Mouse (Mus musculus) hindbrain, postnatal 0 days (tissue): ENCODE measurements around the gene Gm20388. TPM values are rescaled to one million over a fixed set of nuclear protein-coding genes. Genes with fewer than 3 reads are reported as not detected.
A peak's percentile ranks its signal among the peaks of the same experiment; 100 is the strongest.

Source experiments
- ATAC-seq: fragments of 200-750 bp; cut with Nextera tagmentation; 2 replicates; pipeline ENCODE4 v1.8.0; 2017; ENCODE audit warnings: mild to moderate bottlenecking, moderate TSS enrichment, moderate library complexity
- DNase-seq: peaks from one replicate; pipeline ENCODE4 v3.0.0-alpha.2; 2015; ENCODE audit warnings: low spot score
- H3K27ac ChIP-seq: fragments of 300-500 bp; sonication (generic); 2 replicates; pipeline ENCODE4 v1.5.1; 2014; ENCODE audit warnings: mild to moderate bottlenecking
- H3K27me3 ChIP-seq: fragments of 300-500 bp; sonication (generic); 2 replicates; pipeline ENCODE4 v1.6.1; 2014; ENCODE audit warnings: low read length, mixed read lengths; ENCODE audit not compliant: insufficient read depth
- H3K36me3 ChIP-seq: fragments of 300-500 bp; sonication (generic); 2 replicates; pipeline ENCODE4 v1.6.1; 2014; ENCODE audit warnings: low read length, mixed read lengths; ENCODE audit not compliant: insufficient read depth
- H3K4me1 ChIP-seq: fragments of 300-500 bp; sonication (generic); 2 replicates; pipeline ENCODE4 v1.6.1; 2014; ENCODE audit warnings: antibody characterized with exemption, low read length, mixed read lengths; ENCODE audit not compliant: insufficient read depth
- H3K4me2 ChIP-seq: fragments of 300-500 bp; sonication (generic); 2 replicates; pipeline ENCODE4 v1.6.1; 2014; ENCODE audit warnings: low read depth, mild to moderate bottlenecking, low read length, moderate library complexity, mixed read lengths
- H3K4me3 ChIP-seq: fragments of 300-500 bp; sonication (generic); 2 replicates; pipeline ENCODE4 v1.5.1; 2014; ENCODE audit warnings: low read length
- H3K9ac ChIP-seq: fragments of 300-500 bp; sonication (generic); replicated peaks from 2 replicates; pipeline ENCODE4 v1.6.1; 2014; ENCODE audit warnings: mild to moderate bottlenecking, low read length, moderate library complexity, mixed read lengths
- H3K9me3 ChIP-seq: fragments of 300-500 bp; sonication (generic); 2 replicates; pipeline ENCODE4 v1.6.1; 2016; ENCODE audit warnings: low read length, mixed read lengths
- CTCF ChIP-seq: IDR thresholded peaks from 2 replicates; pipeline ENCODE4 v1.5.1; 2016; ENCODE audit warnings: antibody characterized with exemption, control low read depth, low read depth
- WGBS: fragments of 180-500 bp; shearing (Covaris S2); extraction: QIAGEN DNeasy Blood & Tissue Kit; methylation state at CpG from one replicate; pipeline ENCODE4 v1.1.7; 2014; 5-methylcytosine and 5-hydroxymethylcytosine counted together
- polyA plus RNA-seq: library from polyadenylated mRNA; unstranded; fragments of >200 nt; fragmentation: Nextera tagmentation; extraction: Ambion mirVana; gene quantifications from 2 replicates; pipeline ENCODE4 v1.2.1, GENCODE M21; 2015
- total RNA-seq: library from RNA; depleted of rRNA; stranded (reverse); fragments of >200 nt; gene quantifications from 2 replicates; pipeline ENCODE4 v1.2.3, GENCODE M21; 2014

Gm20388 gene
- total and polyA plus RNA-seq, 2 experiments from 2014 or later: 71.3 TPM; not detected in 1

DNA sequence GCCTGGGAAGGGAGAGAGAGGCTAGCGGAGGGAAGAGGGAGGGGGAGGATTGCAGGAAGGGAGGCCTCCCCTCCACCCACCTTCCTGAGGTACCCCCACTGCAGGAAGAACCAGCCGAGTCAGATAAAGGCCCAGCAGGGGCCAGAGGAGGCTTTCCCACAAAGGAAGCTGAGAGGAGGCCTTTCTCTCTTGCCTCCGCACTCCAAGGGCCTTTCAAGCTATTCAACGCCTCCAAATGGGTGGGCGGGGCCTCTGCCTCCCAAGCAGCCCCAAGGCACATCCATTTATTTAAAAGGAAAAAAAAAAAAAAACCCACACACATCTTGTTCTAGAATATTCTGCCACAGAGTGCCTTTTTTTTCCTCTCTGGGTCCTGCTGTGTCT, 424.2 kb downstream of the Gm20388 start:
- peak overlapping the region; percentile 35; the same call in 1 of the 2 replicates for H3K9ac ChIP-seq
- ATAC-seq: peak; percentile 8; the same call in 1 of the 2 replicates
- H3K4me3 ChIP-seq: no peak overlapping the region
- H3K4me1 ChIP-seq: peaks cover 19% of the 10 kb centered on the region
- TF ChIP-seq CTCF: no peak
- H3K36me3 ChIP-seq: no peaks in the 10 kb centered on the region
- no peaks in the 10 kb centered on the region for H3K9me3 ChIP-seq
- peak overlapping the region; percentile 63 for H3K27ac ChIP-seq
- no peaks in the 10 kb centered on the region for H3K27me3 ChIP-seq
- peak; percentile 74 for DNase-seq
- 14% methylated on average over 5 of the region's 5 CpGs for WGBS
- H3K4me2 ChIP-seq: peak overlapping the region; percentile 24; the same call in 1 of the 2 replicates

DNA sequence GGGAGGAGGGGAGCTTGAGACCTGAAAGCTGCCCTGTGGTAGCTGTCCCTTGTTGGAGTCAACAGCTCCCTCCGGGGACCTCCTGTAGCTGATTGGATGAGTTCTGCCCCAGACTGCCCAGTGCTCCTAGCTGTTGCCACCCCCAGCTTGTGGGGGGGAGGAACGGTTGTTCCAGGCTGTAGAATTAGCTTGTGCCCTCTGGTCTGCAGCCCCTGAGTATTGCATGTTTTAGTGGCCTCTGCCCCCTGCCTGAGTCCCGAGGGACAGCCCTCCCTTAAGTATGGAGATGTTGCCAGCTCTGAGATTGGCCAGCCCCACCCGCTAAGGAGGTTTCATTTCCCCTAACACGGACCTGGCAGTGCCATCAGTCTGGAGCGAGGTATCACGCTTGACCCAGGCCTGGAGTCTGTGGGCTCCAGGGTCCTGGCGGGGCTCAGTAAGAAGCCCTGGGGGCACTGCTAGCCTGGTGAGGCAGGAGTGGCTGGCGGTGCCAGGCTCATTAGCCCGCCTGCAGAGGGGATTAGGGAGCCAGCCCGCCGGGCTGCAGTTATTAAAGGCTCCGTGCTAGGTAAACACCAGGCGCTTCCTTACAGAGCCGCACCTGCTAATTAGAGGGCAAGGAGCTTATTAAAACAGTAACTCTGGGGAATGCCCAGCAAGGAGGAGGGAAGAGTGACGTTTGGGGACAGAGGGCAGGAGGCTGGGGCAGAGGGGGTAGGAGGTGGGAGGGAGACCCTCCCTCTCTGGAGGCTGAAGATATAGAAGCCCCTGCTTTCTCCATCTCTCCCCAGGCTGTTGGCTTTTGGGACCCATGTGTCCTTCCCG, 424.8 kb downstream of the Gm20388 start:
- DNase-seq (peak; percentile 61), ATAC-seq (peak; percentile 30)
- Histone ChIP-seq H3K4me1 (peaks cover 19% of the 10 kb centered on the region), H3K27ac (peak overlapping the region; percentile 63), H3K9me3 (no peaks in the 10 kb centered on the region), H3K36me3 (no peaks in the 10 kb centered on the region), H3K4me3 (no peak overlapping the region), H3K27me3 (no peaks in the 10 kb centered on the region), H3K4me2 (peak overlapping the region; percentile 24; the same call in 1 of the 2 replicates), H3K9ac (peak overlapping the region; percentile 35)
- 5% methylated on average over 17 of the region's 17 CpGs for WGBS
- no peak for TF ChIP-seq CTCF

DNA sequence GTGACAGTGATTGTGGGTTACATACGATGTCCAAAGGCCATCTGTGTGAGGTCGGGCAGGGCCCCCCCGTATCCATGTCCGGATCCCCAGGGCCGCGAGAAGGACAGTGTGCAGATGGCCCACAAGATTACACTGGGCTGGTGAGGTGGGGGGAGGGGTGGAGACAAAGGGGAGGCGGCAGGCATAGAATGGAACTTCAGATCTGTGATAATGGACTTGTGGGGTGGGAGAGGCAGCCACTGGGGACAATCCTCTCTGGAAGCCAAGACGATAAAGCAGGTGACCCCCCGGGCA, 425.4 kb downstream of the Gm20388 start:
- no peak for TF ChIP-seq CTCF

DNA sequence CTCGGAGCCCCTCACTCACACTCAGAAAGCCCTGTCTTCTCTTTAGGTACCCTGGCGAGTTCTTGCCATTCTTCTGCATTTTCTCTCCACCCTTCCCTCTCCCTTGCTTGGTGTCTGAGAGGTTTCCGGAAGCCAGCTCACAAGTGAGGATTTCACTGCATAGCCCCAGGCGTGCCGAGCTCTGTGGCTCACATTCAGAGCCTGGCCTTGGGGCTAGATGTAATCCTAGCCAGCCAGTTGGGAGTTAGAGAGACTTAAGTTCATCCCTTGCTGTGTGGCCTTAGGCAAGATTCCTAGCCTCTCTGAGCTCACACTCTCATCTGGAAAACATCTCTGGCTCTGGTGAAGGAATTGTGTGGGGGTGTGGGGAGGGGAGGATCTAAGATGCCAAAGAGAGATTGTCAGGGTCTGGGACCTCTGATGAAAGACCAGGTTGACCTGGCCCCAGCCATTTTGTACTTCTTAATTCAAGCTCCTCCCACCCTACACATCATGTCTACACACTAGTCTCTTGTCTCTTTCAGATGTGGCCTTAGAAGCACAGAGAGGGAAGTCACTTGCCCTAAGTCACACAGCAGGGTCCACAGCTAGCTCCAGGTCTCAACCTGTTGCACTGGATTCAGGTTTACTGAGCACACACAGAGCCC, 426.4 kb downstream of the Gm20388 start:
- no peaks in the 10 kb centered on the region for H3K27me3 ChIP-seq
- no peak overlapping the region for H3K9ac ChIP-seq
- H3K4me1 ChIP-seq: peaks cover 22% of the 10 kb centered on the region
- TF ChIP-seq CTCF: no peak
- H3K9me3 ChIP-seq: no peaks in the 10 kb centered on the region
- H3K27ac ChIP-seq: no peak overlapping the region
- DNase-seq (no peak), ATAC-seq (no peak)
- H3K4me2 ChIP-seq: no peak overlapping the region
- H3K36me3 ChIP-seq: no peaks in the 10 kb centered on the region
- H3K4me3 ChIP-seq: no peak overlapping the region
- 65% methylated on average over 5 of the region's 5 CpGs for WGBS

More for the DNA sequence above, 425.4 kb downstream of the Gm20388 start:
- H3K36me3 ChIP-seq: no peaks in the 10 kb centered on the region
- peaks cover 21% of the 10 kb centered on the region for H3K4me1 ChIP-seq
- peak overlapping the region; percentile 35; the same call in 1 of the 2 replicates for H3K9ac ChIP-seq
- 5% methylated on average over 9 of the region's 9 CpGs for WGBS
- H3K27ac ChIP-seq: peak overlapping the region; percentile 63; the same call in 1 of the 2 replicates
- DNase-seq: peak; percentile 53
- no peak overlapping the region for H3K4me3 ChIP-seq
- no peaks in the 10 kb centered on the region for H3K9me3 ChIP-seq
- ATAC-seq: peak; percentile 41
- no peaks in the 10 kb centered on the region for H3K27me3 ChIP-seq
- H3K4me2 ChIP-seq: peak overlapping the region; percentile 24; the same call in 1 of the 2 replicates

DNA sequence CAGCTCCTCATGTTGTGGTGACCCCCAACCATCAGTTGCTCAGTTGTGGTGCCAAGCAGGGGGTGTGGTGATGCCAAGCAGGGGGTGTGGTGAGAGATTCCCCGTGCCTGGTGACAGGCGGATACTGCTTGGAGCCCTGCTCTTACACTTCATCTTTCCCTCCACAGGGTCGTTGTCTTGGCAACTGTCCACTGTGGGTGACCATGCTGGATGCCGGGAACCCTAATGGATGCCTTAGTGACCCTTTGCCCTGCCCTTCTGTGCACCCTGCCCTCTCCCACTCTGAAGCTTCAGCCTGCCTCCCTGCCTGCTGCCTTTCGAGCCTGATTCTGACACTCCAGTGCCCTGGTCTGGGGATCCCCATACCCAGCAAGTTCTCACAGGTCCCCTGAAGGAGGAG, 427.0 kb downstream of the Gm20388 start:
- H3K4me2 ChIP-seq: no peak overlapping the region
- H3K9me3 ChIP-seq: no peaks in the 10 kb centered on the region
- no peak overlapping the region for H3K9ac ChIP-seq
- H3K27me3 ChIP-seq: no peaks in the 10 kb centered on the region
- DNase-seq: no peak
- ATAC-seq: no peak
- WGBS: 36% methylated on average over 5 of the region's 5 CpGs
- peaks cover 22% of the 10 kb centered on the region for H3K4me1 ChIP-seq
- no peaks in the 10 kb centered on the region for H3K36me3 ChIP-seq
- H3K27ac ChIP-seq: no peak overlapping the region
- no peak for TF ChIP-seq CTCF
- H3K4me3 ChIP-seq: no peak overlapping the region

DNA sequence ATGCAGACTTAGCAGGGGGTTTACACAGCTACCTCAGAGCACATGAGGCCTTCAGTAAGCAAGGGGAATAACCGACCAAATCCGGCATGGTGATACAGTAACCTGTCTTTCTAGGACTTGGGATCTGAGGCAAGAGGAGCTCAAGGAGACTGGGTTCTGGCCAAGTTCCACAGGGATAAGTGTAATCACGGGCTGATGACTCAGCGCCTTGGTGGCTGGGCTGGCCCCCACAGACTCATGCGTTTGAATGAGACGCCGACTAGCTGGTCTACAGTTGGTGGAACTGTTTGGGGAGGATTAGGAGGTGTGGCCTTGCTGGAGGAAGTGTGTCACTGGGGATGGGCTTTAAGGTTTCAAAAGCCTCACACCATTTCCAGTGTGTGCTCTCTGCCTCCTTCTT, 428.0 kb downstream of the Gm20388 start:
- no peak for DNase-seq
- no peak overlapping the region for H3K4me2 ChIP-seq
- H3K27me3 ChIP-seq: no peaks in the 10 kb centered on the region
- 92% methylated on average over 7 of the region's 7 CpGs for WGBS
- H3K4me3 ChIP-seq: no peak overlapping the region
- ATAC-seq: no peak
- peaks cover 29% of the 10 kb centered on the region for H3K4me1 ChIP-seq
- H3K9ac ChIP-seq: no peak overlapping the region
- no peaks in the 10 kb centered on the region for H3K36me3 ChIP-seq
- TF ChIP-seq CTCF: no peak
- H3K9me3 ChIP-seq: no peaks in the 10 kb centered on the region
- no peak overlapping the region for H3K27ac ChIP-seq
